Mouse (Mus musculus) kidney, adult 2 months (tissue): ENCODE data around the gene H2-T22. TPM values are rescaled to one million over a fixed set of nuclear protein-coding genes. Genes with fewer than 3 reads are reported as not detected.
A peak's percentile ranks its signal among the peaks of the same experiment; 100 is the strongest.

Experiments used
- DNase-seq: peaks from one replicate; pipeline ENCODE4 v3.0.0; 2021
- H3K27ac ChIP-seq: fragments of 200-500 bp; 2 replicates; pipeline ENCODE4 v1.5.1; 2012; ENCODE audit warnings: low read depth, low read length, control low read depth, inconsistent platforms; ENCODE audit not compliant: insufficient read depth
- H3K27me3 ChIP-seq: fragments of 200-500 bp; replicated peaks from 2 replicates; pipeline ENCODE4 v1.6.1; 2012; ENCODE audit warnings: mild to moderate bottlenecking, moderate library complexity, low read length, inconsistent platforms; ENCODE audit not compliant: control insufficient read depth, insufficient read depth
- H3K36me3 ChIP-seq: fragments of 200-500 bp; 2 replicates; pipeline ENCODE4 v1.6.1; 2012; ENCODE audit warnings: mild to moderate bottlenecking, moderate library complexity, low read length, inconsistent platforms; ENCODE audit not compliant: control insufficient read depth, insufficient read depth
- H3K4me1 ChIP-seq: fragments of 200-500 bp; 2 replicates; pipeline ENCODE4 v1.6.1; 2011; ENCODE audit warnings: low read length; ENCODE audit not compliant: control insufficient read depth, insufficient read depth
- H3K4me3 ChIP-seq: fragments of 200-500 bp; 2 replicates; pipeline ENCODE4 v1.5.1; 2011; ENCODE audit warnings: mild to moderate bottlenecking, low read depth, low read length, control low read depth; ENCODE audit not compliant: insufficient read depth
- CTCF ChIP-seq: fragments of 200-500 bp; conservative IDR thresholded peaks from 2 replicates; pipeline ENCODE4 v1.5.1; 2011; ENCODE audit warnings: low read depth, mild to moderate bottlenecking, control low read depth, low read length, moderate library complexity, mixed read lengths; ENCODE audit not compliant: insufficient read depth, insufficient read length
- POLR2A ChIP-seq: fragments of 200-500 bp; IDR thresholded peaks from one replicate; pipeline ENCODE4 v1.6.1; 2011; ENCODE audit warnings: low read depth, low read length, control low read depth
- WGBS: fragments of 180-500 bp; shearing (Covaris S2); methylation state at CpG from one replicate; pipeline ENCODE4 v1.1.7; 2018; 5-methylcytosine and 5-hydroxymethylcytosine counted together
- polyA plus RNA-seq: library from polyadenylated mRNA; depleted of rRNA; stranded (reverse); fragments of >200 nt; gene quantifications from 2 replicates; pipeline ENCODE4 v1.2.3, GENCODE M21; 2012

Gene H2-T22
- polyA plus RNA-seq, 1 experiment, result 73.2 TPM

- DNase-seq, result no peak
- no peak for TF ChIP-seq POLR2A
- TF ChIP-seq CTCF, result no peak
- Histone ChIP-seq H3K36me3 (no peaks in the 10 kb centered on the region), H3K4me1 (no peaks in the 10 kb centered on the region; the same call in 1 of the 2 replicates), H3K27me3 (no peaks in the 10 kb centered on the region), H3K27ac (no peak overlapping the region), H3K4me3 (no peak overlapping the region)
- WGBS, result over 99% methylated on average over 6 of the region's 6 CpGs
Measured at GRCm38 (mm10) chr17:36001966-36002365, 40.6 kb downstream of the H2-T22 start.

GRCm38 (mm10) chr17:36001121-36001897 lies 41.2 kb downstream of the H2-T22 start:
- H3K27me3 ChIP-seq, result no peaks in the 10 kb centered on the region
- 0 out of 2 replicates have a peak overlapping the region, but pooled peaks have one; percentile 39 for H3K27ac ChIP-seq
- DNase-seq, result no peak
- H3K4me1 ChIP-seq, result no peaks in the 10 kb centered on the region; the same call in 1 of the 2 replicates
- H3K4me3 ChIP-seq, result no peak overlapping the region
- WGBS, result 84% methylated on average over 12 of the region's 12 CpGs
- no peak for TF ChIP-seq CTCF
- TF ChIP-seq POLR2A, result no peak
- no peaks in the 10 kb centered on the region for H3K36me3 ChIP-seq

DNA sequence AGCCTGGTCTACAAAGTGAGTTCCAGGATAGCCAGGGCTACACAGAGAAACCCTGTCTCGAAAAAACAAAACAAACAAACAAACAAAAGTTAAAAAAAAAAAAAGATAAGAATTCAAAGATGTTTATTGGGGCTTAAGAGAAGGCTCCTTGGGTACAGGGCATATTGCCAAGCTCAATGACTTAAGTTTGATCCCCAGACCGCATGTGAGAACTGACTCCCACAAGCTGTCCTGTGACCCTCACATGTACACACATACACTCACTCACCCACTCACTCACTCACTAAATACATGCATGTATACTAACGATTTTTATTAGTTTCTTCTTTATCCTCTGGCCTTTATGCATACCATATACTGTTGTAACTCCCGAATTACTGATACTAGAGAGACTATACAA lies 42.2 kb downstream of the H2-T22 start:
- no peak for DNase-seq
- H3K4me1 ChIP-seq, result no peaks in the 10 kb centered on the region; the same call in 1 of the 2 replicates
- WGBS, result 60% methylated on average over 4 of the region's 4 CpGs
- H3K27me3 ChIP-seq, result no peaks in the 10 kb centered on the region
- no peak for TF ChIP-seq CTCF
- TF ChIP-seq POLR2A, result no peak
- no peaks in the 10 kb centered on the region for H3K36me3 ChIP-seq
- 0 out of 2 replicates have a peak overlapping the region, but pooled peaks have one; percentile 26 for H3K27ac ChIP-seq
- no peak overlapping the region for H3K4me3 ChIP-seq

DNA sequence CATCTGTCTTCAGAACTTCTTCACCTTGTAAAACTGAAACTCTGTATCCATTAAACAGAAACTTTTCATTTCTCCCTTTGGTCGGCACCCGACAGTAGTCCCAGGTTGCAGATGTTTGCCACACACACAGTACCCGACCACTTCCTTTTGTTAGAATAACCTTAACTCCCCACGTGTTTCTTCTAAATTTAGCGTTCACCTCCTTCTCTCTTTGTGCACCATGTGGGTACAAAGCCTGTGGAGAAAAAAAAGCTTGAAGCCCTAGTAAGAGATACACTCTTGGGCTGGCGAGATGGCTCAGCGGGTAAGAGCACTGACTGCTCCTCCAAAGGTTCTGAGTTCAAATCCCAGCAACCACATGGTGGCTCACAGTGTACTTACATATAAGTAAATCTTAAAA lies 43.2 kb downstream of the H2-T22 start:
- DNase-seq, result no peak
- TF ChIP-seq CTCF (no peak), POLR2A (no peak)
- WGBS, result 71% methylated on average over 7 of the region's 7 CpGs

GRCm38 (mm10) chr17:35998545-35999305 lies 43.8 kb downstream of the H2-T22 start:
- Histone ChIP-seq H3K36me3 (no peaks in the 10 kb centered on the region), H3K27me3 (no peaks in the 10 kb centered on the region), H3K4me1 (no peaks in the 10 kb centered on the region; the same call in 1 of the 2 replicates), H3K4me3 (no peak overlapping the region), H3K27ac (no peak overlapping the region)
- WGBS, result 72% methylated on average over 6 of the region's 6 CpGs
- no peak for TF ChIP-seq CTCF
- TF ChIP-seq POLR2A, result no peak
- no peak for DNase-seq

More for the DNA sequence above, 43.2 kb downstream of the H2-T22 start:
- H3K27ac ChIP-seq, result no peak overlapping the region
- no peaks in the 10 kb centered on the region for H3K27me3 ChIP-seq
- no peaks in the 10 kb centered on the region for H3K36me3 ChIP-seq
- no peaks in the 10 kb centered on the region; the same call in 1 of the 2 replicates for H3K4me1 ChIP-seq
- H3K4me3 ChIP-seq, result no peak overlapping the region

- H3K4me1 ChIP-seq, result no peaks in the 10 kb centered on the region; the same call in 1 of the 2 replicates
- no peak overlapping the region for H3K27ac ChIP-seq
- no peaks in the 10 kb centered on the region for H3K36me3 ChIP-seq
- TF ChIP-seq POLR2A (no peak), CTCF (no peak; the same call in 1 of the 2 replicates)
- WGBS, result 49% methylated on average over 12 of the region's 12 CpGs
- H3K4me3 ChIP-seq, result no peak overlapping the region
- H3K27me3 ChIP-seq, result no peaks in the 10 kb centered on the region
- peak; percentile 32 for DNase-seq
Measured at GRCm38 (mm10) chr17:35997713-35998510, 44.6 kb downstream of the H2-T22 start.
